Mouse (Mus musculus): Measurements from ENCODE around the gene Spock1. TPM values are rescaled to one million over a fixed set of nuclear protein-coding genes. Genes with fewer than 3 reads are reported as not detected.
A peak's percentile ranks its signal among the peaks of the same experiment; 100 is the strongest.

Spock1 gene
- total RNA-seq, 2 experiments from 2014 or later, result 279 to 300 TPM

- DNase-seq (ENCODE audit: low spot score in 2 of 2), result no peak
Observed at GRCm38 (mm10) chr13:57867586-57867985, 40.5 kb downstream of the Spock1 start.

GRCm38 (mm10) chr13:57865029-57865428 lies 43.1 kb downstream of the Spock1 start:
- no peak for DNase-seq (ENCODE audit: low spot score in 2 of 2)

GRCm38 (mm10) chr13:57858491-57858890 lies 49.6 kb downstream of the Spock1 start:
- DNase-seq (ENCODE audit: low spot score in 2 of 2), result no peak

GRCm38 (mm10) chr13:57857016-57857415 lies 51.1 kb downstream of the Spock1 start:
- DNase-seq (ENCODE audit: low spot score in 2 of 2), result no peak

DNA sequence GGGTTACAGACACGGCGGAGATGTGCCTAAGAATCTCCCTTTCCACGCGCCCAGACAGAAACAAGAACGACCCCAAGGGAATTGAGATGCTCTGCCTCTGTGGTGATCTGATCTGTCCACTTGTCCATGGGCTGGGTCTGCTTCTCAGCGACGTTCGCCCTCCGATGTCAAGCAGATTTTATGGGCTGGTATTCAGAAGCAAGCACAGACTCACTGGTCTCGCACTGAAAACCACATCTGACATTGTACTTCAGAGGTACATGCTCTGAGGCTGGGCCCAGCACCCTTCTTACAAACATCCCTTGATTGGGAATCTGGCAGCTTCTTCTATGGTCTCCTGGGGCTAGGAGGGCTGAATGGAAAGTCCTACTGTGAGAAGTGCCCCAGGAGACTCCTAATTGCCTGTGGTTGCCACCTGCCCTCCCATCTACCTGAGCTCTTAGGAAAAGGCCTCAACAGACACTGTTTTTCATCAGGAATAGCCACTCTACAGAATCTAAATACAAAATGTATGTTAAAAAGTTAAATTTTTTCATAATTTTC lies 51.8 kb downstream of the Spock1 start:
- DNase-seq (ENCODE audit: low spot score in 2 of 2), result no peak

- no peak for DNase-seq (ENCODE audit: low spot score in 2 of 2)
Observed at GRCm38 (mm10) chr13:57855766-57856165, 52.4 kb downstream of the Spock1 start.

DNA sequence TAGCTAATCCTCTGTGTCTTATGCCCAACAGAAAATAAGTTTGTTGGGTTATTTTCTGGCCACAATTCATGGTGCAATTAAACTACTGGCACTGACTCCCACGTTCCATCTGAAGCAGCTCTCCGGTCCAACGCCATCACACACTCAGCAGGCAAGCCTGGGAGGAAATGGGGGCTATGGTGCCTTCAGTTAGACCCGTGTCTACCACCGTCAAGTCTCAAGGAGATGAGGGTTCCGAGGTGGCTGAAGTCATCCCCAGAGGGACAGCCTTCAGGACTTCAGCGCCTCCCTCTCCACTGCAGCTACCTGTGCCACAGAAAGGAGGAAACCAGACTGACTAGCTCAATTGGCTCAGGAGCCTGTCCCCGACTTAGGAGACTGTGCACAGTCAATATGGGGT lies 53.7 kb downstream of the Spock1 start:
- no peak for DNase-seq (ENCODE audit: low spot score in 2 of 2)

- no peak for DNase-seq (ENCODE audit: low spot score in 2 of 2)
Observed at GRCm38 (mm10) chr13:57853621-57854020, 54.5 kb downstream of the Spock1 start.

DNA sequence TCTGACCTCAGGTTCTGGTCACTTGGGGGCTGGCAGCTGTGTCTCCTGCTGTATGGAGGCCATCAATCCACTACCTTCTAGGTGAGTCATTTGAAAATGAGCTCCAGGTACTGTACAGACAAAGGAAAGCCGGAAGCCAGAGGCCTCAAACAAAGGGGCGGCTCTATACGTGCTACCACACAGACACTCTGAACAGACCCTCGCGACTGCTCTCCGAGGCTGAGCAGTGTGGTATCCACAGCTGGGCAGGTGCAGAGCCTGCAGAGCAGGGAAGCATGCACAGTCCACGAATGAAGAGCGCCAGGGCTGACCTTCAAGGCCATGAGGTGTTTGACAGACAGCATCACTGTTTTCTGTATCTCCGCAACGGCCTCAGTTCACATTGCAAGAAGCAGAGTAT lies 55.0 kb downstream of the Spock1 start:
- DNase-seq (ENCODE audit: low spot score in 2 of 2), result no peak

- DNase-seq (ENCODE audit: low spot score in 2 of 2), result no peak
Observed at GRCm38 (mm10) chr13:57848931-57849330, 59.2 kb downstream of the Spock1 start.

DNA sequence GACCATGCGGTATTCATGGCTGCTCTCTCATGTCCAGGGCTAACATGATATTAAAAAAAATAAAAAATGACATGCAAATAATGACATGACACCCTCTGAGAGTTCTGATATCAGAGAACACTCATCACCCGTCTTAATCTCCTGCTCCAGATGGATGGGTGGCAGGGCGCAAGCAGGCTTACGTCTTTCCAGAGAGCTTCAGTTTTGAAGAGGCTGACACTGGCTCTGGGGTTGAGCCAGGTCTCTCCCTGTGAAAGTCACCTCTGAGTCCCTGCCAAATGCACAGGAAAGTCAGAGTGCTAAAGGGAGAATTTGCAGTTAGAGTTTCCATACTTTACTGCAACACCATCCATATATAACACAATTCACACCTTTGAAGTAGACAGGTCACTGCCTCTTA lies 61.0 kb downstream of the Spock1 start:
- no peak for DNase-seq (ENCODE audit: low spot score in 2 of 2)

DNA sequence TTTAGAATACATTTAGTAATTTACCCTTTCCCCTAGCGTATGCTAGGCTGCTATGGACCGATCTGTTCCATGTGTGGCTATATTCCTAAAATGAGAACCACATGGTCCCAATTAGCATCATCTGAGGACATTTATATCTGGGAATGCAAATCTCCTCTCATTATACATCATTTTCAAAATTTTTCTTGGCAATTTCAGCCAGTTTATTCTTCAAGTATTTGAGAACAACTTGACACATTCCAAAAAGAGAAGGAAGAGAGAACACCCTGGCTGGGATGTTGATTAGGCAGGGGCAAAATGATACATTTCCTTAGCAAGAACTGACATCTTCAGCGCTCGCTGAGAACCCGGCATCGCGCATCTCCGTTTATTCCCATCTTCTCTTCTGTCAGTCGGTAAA lies 61.7 kb downstream of the Spock1 start:
- no peak for DNase-seq (ENCODE audit: low spot score in 2 of 2)

DNA sequence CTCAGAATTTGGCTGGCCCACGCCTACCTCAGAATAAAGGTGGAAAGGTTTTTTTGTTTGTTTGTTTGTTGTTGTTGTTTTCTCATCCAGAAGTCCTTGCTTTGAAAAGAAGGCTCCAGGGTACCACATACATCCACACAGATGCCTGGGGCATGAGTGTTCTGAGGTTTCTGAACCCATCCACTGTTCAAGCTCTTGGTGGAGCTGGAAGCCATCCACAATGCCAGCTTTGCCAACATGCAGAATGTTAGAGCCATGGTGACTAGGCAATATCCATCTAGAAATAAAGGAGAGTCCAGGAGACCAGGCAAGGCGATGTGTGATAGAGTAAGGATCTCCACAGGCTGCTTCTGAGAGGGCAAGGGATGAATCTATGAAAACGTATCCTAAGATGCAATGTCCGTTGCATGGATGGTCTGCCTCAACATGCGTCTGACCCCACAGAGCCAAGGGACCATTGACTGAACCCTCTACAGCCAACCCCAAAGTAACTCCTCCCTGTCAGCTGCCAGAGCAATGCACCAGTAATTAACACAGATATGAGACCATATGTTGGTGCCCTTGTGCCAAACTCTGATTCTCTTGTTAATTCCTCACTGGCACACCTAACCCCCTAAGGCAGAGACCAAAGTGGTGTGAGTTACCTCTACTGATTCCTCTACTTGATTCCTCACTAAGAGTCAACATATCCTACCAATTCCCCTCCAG lies 66.8 kb downstream of the Spock1 start:
- DNase-seq (ENCODE audit: low spot score in 2 of 2), result no peak

DNA sequence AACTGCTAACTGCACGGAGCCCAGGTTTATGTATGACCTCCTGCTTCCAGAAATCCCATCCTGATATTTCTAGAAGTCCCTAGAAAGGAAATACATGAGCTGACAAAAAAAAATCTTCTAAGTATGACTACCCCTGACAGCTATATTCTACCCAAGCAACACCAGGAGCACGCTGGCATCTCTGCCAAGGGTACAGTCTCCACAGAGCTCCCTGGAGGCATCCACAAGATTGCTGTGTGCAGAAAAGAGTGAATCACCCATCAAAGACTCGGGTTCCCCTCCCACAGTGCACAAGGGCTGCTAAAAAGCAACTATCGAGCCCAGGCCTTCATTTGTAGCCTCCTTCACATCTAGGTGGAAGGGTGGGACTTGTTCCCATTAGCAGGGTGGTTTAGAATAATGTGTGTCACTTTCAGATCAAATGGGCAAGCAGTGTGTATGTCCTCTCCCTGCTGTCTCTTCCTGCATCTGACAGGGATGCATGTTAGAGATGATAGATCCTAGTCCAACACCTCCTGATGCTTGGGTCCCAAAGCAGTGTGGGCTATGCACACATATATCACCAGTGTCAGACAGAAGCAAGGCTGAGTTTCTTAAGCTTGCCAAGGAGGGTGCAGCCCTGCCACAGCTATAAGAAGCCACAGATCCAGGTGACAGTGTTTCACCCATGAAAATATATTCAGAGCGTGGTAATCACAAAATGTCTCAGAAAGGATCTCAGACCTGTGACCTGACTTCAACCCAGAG lies 70.3 kb downstream of the Spock1 start:
- peak; percentile 56 to 67 for DNase-seq (ENCODE audit: low spot score in 2 of 2)

DNA sequence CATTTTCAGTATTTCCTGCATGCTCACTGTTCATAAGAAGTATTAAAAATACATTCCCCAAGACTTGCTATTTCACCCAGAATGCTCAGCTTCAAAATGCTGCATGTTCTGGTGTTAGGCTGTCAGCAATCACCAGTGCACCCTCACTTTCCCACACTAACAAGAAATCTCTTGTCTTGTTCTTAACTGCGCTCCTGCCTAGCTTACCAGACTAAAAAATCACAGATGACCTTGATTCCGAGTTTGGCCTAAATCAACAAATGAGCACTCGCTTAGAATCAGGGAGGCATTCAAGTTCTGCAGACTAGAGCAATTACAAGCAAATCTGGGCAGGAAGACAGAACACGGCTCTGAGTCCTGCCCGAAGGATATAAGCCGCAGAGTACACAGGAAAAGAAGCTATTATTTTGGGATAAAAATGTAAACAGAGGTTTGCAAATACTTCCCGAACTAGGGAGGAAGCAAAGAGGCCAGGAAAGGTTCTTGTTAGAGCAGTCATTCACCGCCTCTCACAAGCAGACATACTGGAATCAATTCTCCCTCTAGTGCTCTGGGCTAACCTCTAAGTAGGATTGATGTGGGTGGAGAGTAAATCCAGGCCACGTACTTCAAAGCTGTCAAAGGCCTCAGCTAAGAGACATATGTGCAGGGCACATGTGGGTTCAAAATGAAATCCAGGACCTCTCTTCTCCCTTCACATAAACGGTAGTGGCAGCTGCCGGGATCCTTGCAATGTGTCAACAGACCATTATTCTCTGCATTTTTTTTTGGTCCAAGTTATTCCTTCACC lies 76.6 kb downstream of the Spock1 start:
- no peak for DNase-seq (ENCODE audit: low spot score in 2 of 2)

DNA sequence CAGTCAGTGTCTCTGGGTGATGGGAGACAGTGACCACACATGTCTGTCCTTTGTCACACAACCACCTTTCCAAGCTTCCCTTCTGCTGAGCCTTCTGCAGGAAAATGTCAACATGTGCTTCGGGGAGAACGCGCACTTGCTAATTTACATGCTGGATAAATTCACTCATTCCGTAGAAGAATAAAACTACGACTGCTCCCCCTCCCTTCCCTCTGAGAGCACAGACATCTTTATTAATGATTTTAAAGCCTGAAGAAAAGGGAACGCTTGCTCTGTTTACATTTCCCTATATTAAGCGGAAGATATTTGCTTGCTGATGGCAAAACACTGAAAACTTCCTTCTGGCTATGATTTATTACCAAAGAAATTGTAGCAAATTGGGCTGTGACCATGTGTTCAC lies 77.2 kb downstream of the Spock1 start:
- no peak for DNase-seq (ENCODE audit: low spot score in 2 of 2)

GRCm38 (mm10) chr13:57830091-57830490 lies 78.0 kb downstream of the Spock1 start:
- DNase-seq (ENCODE audit: low spot score in 2 of 2), result no peak

GRCm38 (mm10) chr13:57816276-57816675 lies 91.9 kb downstream of the Spock1 start:
- no peak for DNase-seq (ENCODE audit: low spot score in 2 of 2)

GRCm38 (mm10) chr13:57812643-57813042 lies 95.5 kb downstream of the Spock1 start:
- no peak for DNase-seq (ENCODE audit: low spot score in 2 of 2)

DNA sequence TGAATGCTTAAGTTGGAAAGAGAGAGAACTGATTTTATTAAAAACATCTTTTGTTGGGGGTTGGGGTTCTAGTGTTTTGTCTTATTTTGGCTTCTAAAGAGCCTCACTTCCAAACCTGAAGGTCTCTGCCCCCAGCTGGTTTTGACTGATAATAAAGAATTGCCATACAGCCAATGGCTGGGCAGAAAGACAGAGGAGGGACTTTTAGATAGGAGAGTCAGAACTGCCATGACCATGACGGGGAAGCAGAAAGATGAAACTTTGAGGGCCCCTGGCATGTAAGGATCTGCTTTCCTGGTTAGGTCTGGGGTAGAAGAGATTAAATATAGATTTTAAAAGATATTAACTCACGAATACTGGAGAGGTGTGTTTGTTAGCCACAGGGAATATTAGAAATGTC lies 96.9 kb downstream of the Spock1 start:
- no peak for DNase-seq (ENCODE audit: low spot score in 2 of 2)

GRCm38 (mm10) chr13:57810816-57811215 lies 97.3 kb downstream of the Spock1 start:
- peak in 1 of 2 experiments; percentile 14 for DNase-seq (ENCODE audit: low spot score in 2 of 2)

DNA sequence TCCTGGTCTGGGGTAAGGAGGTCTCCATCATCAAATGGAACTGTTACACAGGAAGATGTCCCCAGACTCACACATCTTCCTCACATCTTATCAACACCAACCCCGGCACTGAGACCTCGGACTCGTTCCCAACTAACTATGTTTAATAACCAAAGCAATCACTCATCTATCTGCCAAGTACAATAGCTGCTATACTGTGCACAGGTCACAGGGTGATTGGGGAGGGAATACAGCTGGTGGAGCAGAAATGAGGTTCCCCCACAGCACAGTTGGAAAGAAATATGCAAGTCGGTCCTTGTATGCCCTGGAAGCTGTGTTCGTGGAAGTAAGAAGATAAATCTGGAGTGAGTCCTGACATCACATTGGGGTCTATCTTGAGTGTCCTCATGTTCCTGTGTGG lies 98.0 kb downstream of the Spock1 start:
- DNase-seq (ENCODE audit: low spot score in 2 of 2), result no peak

All from left cerebral cortex, adult 18-20 months (tissue).